Mouse (Mus musculus) erythroblast, embryonic 14.5 days (primary cell): Measurements from ENCODE around the gene Egfl6.

ENCODE experiments used
- GATA1 ChIP-seq: IDR thresholded peaks from 2 replicates; pipeline ENCODE4 v1.6.1; 2012; ENCODE audit warnings: low read length, inconsistent platforms, mixed read lengths
- TAL1 ChIP-seq: IDR thresholded peaks from 3 replicates; pipeline ENCODE4 v1.6.1; 2012; ENCODE audit warnings: low read length, inconsistent platforms, mixed read lengths

- no peak for TF ChIP-seq TAL1
- TF ChIP-seq GATA1 = no peak
These were observed 41.5 kb upstream of the Egfl6 start for GRCm38 (mm10) chrX:166626866-166627570.
